23 mouse cellular contexts compared by ENCODE assay signal in genomic region chr12:83698637-83699036, GRCm38 (mm10).
"Had no signal": no experiment of that assay in that cellular context is flagged by ENCODE, and none has a peak within 500 bp of the region (broad histone marks: within the 10 kb centered on the region; RNA-seq: fewer than 3 reads in every experiment).

No protein-coding gene starts in this region.

- H3K9ac ChIP-seq: limb, embryonic 12.5 days; limb, embryonic 15.5 days; liver, embryonic 14.5 days; liver, postnatal 0 days; lung, embryonic 14.5 days; midbrain, embryonic 13.5 days; neural tube, embryonic 13.5 days; stomach, embryonic 15.5 days had no signal

- H3K4me3 ChIP-seq: limb, embryonic 12.5 days; limb, embryonic 15.5 days; megakaryocyte, embryonic 14.5 days; midbrain, embryonic 10.5 days; midbrain, embryonic 13.5 days; myocyte; neural tube, embryonic 13.5 days; stomach, embryonic 15.5 days had no signal

- H3K27me3 ChIP-seq: limb, embryonic 12.5 days; limb, embryonic 15.5 days; megakaryocyte, embryonic 14.5 days; midbrain, embryonic 13.5 days; neural tube, embryonic 13.5 days; stomach, embryonic 15.5 days had no signal

- ATAC-seq: inflammation-experienced regulatory T-cells, adult 6 months; liver, postnatal 0 days; midbrain, embryonic 13.5 days; midbrain, embryonic 16.5 days had no signal

- H3K36me3 ChIP-seq: stomach, embryonic 15.5 days had no signal

- DNase-seq: kidney, postnatal 10 days; kidney, postnatal 36 days; left cerebral cortex, postnatal 4 days; liver, postnatal 0 days; lung, embryonic 14.5 days; lung, postnatal 10 days; lung, postnatal 36 days; retina, postnatal 1 day; right cerebral cortex, postnatal 25 days; spleen, adult 18-20 months; thymus, postnatal 25 days had no signal

- H3K4me1 ChIP-seq: stomach, embryonic 15.5 days had no signal

- H3K27ac ChIP-seq: limb, embryonic 12.5 days; limb, embryonic 15.5 days; liver, embryonic 14.5 days; midbrain, embryonic 10.5 days; midbrain, embryonic 13.5 days; neural tube, embryonic 13.5 days; stomach, embryonic 15.5 days had no signal

- H3K9me3 ChIP-seq: limb, embryonic 12.5 days; limb, embryonic 15.5 days; megakaryocyte, embryonic 14.5 days; midbrain, embryonic 10.5 days; midbrain, embryonic 13.5 days; neural tube, embryonic 13.5 days; stomach, embryonic 15.5 days had no signal

- H3K4me2 ChIP-seq: limb, embryonic 12.5 days; limb, embryonic 15.5 days; liver, embryonic 11.5 days; lung, embryonic 14.5 days; midbrain, embryonic 13.5 days; neural tube, embryonic 13.5 days; stomach, embryonic 15.5 days had no signal
